Mouse (Mus musculus) cerebellum, postnatal 4 days (tissue): ENCODE results near the gene Gm17019.
"Not testable (repeated sequence)": the region's sequence is repeated elsewhere in the genome, so short reads cannot be mapped to it uniquely, and the experiment has no call there.

ENCODE experiments used
- DNase-seq, 2 experiments: peaks; one replicate each; pipeline ENCODE4 v3.0.0; 2022; ENCODE audit warnings: low spot score in 2 of 2, mixed read lengths in 1 of 2

Gm17019 gene

GRCm38 (mm10) chr5:15032898-15033297 lies at the start of gene Gm17019:
Gm17019 (minus strand) TSS chr5:15032998.
- not testable (repeated sequence) for DNase-seq

GRCm38 (mm10) chr5:15062385-15062715 lies 29.6 kb upstream of the Gm17019 start:
- not testable (repeated sequence) for DNase-seq

DNA sequence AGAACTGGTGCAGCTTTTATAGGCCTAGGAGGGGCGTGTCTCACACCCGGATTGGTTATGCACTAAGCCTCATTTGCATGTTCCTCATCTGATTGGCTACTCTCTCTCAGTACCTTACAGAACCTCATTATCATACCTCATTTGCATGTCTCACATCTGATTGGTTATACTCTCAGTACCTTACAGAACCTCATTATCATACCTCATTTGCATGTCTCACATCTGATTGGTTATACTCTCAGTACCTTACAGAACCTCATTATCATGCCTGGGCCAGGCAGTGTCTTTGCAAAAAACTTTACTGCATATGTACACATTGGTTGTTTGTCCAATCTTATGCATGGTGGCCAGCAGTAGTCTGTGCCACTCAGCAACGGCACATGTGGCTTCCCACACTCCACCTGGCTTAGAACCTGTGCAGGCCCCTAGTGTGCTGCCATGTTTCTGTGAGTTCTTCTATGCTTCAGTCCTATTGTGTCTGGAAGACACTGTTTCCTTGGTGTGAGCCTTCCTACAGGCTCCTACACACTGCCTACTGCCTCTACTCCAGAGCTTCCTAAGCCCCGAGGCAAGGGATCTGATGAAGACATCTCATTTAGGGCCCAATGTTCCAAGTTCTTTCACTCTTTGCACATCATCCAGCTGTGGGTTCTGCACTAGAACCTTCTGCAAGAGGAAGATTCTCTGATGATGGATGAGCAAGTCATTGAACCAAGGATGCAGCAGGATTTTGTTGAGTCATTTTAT lies 29.0 kb upstream of the Gm17019 start:
- not testable (repeated sequence) for DNase-seq

- DNase-seq = not testable (repeated sequence)
Measured at GRCm38 (mm10) chr5:15054151-15055025, 21.6 kb upstream of the Gm17019 start.

DNA sequence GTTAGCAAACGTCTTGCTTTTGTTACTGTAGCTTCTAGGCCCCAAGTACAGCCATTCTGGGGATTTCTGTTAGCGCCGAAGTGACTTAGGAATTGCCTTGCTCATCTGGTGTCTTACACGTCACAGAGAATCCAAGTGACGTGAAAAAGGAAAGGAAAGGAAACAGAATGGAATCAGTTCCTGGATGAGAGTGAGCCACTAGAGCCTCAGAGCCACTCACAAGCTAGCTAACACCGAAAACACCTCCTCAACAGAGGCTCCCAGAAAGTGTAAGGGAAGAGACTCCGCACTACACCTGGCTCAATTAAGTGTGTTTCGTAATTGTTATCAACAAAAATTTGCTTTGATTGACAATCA lies 20.8 kb upstream of the Gm17019 start:
- not testable (repeated sequence) for DNase-seq

- not testable (repeated sequence) for DNase-seq
Measured at GRCm38 (mm10) chr5:15052945-15053605, 20.3 kb upstream of the Gm17019 start.

- DNase-seq = not testable (repeated sequence)
Measured at GRCm38 (mm10) chr5:15050807-15051206, 18.0 kb upstream of the Gm17019 start.

DNA sequence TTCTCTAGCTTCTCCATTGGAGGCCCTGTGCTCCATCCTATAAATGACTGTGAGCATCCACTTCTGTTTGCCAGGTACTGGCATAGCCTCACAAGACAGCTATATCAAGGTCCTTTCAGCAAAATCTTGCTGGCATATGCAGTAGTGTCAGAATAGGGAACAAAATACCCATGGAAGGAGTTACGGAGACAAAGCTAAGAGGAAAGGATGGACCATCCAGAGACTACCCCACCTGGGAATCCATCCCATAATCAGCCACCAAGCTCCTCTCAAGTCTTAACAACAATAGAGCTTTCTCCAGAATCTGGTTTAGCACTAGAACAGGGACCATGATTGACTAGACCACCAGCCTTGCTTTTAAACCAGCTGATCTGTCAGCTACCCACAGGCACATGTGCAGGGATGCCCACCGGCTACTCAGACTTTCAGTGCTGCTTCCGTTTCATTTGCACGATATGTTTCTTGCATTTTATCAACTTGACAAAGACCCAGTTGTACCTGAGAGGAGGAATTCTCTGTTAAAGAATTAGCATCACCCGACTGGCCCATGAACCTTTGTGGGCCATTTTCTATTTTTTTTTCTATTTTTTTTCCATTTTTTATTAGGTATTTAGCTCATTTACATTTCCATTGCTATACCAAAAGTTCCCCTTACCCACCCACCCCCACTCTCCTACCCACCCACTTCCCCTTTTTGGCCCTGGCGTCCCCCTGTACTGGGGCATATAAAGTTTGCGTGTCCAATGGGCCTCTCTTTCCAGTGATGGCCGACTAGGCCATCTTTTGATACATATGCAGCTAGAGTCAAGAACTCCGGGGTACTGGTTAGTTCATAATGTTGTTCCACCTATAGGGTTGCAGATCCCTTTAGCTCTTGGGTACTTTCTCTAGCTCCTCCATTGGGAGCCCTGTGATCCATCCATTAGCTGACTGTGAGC lies 12.3 kb upstream of the Gm17019 start:
- not testable (repeated sequence) for DNase-seq

DNA sequence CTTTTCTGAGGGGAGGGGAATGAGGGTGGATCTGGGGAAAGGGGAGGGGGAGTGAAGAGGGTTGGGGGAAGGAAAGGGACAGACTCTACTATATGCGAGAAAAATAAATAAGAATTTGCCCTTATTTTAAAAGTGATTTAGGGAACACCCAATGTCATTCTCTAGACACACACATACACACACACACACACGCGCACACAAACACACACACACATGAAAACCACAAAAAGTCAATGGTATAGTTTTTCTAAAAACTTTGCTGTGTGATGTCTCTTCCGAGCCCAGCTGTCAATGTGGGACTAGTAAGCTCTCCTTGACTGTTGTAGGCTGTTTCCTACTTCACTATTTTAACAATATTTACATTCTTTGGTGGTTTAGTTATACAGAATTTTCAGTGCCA lies 8.0 kb upstream of the Gm17019 start:
- DNase-seq = not testable (repeated sequence)

DNA sequence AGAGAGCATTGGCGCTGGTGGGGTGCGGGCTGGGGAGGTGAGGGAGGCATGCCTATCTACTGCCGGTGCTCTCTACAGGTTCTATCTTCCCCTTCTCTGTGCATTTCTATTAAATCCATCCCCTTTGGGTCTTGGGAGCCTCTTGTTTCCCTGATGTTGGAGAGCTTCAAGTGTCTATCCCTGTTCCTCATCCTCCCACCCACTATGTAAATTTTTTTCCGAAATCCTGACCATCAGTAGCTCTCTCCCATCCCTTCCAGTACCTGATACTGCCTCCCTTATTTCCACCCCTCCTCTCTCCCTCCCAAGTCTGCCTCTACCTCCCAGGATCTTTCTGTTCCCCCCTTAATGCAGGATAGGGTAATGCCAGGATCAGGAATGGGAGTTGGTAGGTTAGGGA lies 7.2 kb upstream of the Gm17019 start:
- not testable (repeated sequence) for DNase-seq

- not testable (repeated sequence) for DNase-seq
Measured at GRCm38 (mm10) chr5:15024316-15024715, 8.5 kb downstream of the Gm17019 start.

DNA sequence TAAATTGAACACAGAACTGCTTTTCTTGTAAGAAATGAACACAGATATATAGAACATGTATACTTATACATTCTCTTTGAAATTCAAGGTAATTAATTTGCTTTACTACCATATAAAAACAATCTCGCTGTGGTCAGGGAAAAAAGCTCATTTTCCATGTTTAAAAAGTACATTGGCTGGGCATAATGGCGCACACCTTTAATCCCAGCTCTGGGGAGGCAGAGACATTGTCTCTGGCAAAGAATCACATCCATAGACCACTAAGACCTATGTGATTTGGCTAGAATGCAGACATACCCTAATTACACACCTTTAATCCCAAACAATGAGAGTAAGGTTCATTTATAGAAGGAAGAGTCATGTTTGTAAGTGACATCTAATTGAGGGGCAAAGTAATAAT lies 12.7 kb downstream of the Gm17019 start:
- not testable (repeated sequence) for DNase-seq

GRCm38 (mm10) chr5:15010639-15011582 lies 21.9 kb downstream of the Gm17019 start:
- not testable (repeated sequence) for DNase-seq

DNA sequence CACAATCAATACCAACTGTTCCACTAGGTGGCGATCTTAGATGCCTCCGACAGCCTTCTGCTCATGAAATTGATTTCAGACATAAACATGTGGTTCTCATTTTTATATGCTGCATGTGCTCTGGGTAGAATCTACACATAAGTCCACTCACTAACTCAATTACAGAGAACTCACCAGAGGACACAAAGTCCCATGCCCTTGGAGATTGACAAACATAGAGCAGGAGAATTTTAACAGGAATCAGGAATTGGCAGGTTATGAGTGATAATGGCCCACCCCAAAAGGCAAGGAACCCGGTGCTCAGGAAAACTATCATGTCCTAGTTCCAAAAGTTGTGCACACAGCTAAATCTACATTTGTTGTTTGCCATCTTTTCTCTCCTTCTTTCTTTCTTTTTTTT lies 25.9 kb downstream of the Gm17019 start:
- not testable (repeated sequence) for DNase-seq

GRCm38 (mm10) chr5:15006288-15006687 lies 26.5 kb downstream of the Gm17019 start:
- DNase-seq = not testable (repeated sequence)

GRCm38 (mm10) chr5:15005584-15005983 lies 27.2 kb downstream of the Gm17019 start:
- DNase-seq = not testable (repeated sequence)

GRCm38 (mm10) chr5:15004569-15005562 lies 27.9 kb downstream of the Gm17019 start:
- not testable (repeated sequence) for DNase-seq

GRCm38 (mm10) chr5:14998077-14998476 lies 34.7 kb downstream of the Gm17019 start:
- DNase-seq = not testable (repeated sequence)

GRCm38 (mm10) chr5:14997556-14997955 lies 35.2 kb downstream of the Gm17019 start:
- DNase-seq = not testable (repeated sequence)
